Mouse (Mus musculus) heart, embryonic 15.5 days (tissue): ENCODE results near the gene Rmi1. TPM values are rescaled to one million over a fixed set of nuclear protein-coding genes. Genes with fewer than 3 reads are reported as not detected.
"Not testable (repeated sequence)": the region's sequence is repeated elsewhere in the genome, so short reads cannot be mapped to it uniquely, and the experiment has no call there.

Source experiments
- ATAC-seq: fragments of 200-750 bp; cut with Nextera tagmentation; replicated peaks from 2 replicates; pipeline ENCODE4 v1.8.0; 2017; ENCODE audit warnings: low read depth, moderate TSS enrichment; ENCODE audit not compliant: insufficient number of reproducible peaks, insufficient read depth, low FRiP score
- H3K27ac ChIP-seq: fragments of 300-500 bp; sonication (generic); 2 replicates; pipeline ENCODE4 v1.5.1; 2015; ENCODE audit warnings: mild to moderate bottlenecking, inconsistent platforms
- H3K27me3 ChIP-seq: fragments of 300-500 bp; sonication (generic); 2 replicates; pipeline ENCODE4 v1.6.1; 2015; ENCODE audit warnings: inconsistent platforms
- H3K36me3 ChIP-seq: fragments of 300-500 bp; sonication (generic); 2 replicates; pipeline ENCODE4 v1.6.1; 2015; ENCODE audit warnings: mild to moderate bottlenecking, inconsistent platforms
- H3K4me1 ChIP-seq: fragments of 300-500 bp; sonication (generic); replicated peaks from 2 replicates; pipeline ENCODE4 v1.6.1; 2015; ENCODE audit warnings: inconsistent platforms
- H3K4me2 ChIP-seq: fragments of 300-500 bp; sonication (generic); 2 replicates; pipeline ENCODE4 v1.6.1; 2015; ENCODE audit warnings: inconsistent platforms, mild to moderate bottlenecking, moderate library complexity
- H3K4me3 ChIP-seq: fragments of 300-500 bp; sonication (generic); 2 replicates; pipeline ENCODE4 v1.5.1; 2015; ENCODE audit warnings: mild to moderate bottlenecking, inconsistent platforms
- H3K9ac ChIP-seq: fragments of 300-500 bp; sonication (generic); 2 replicates; pipeline ENCODE4 v1.6.1; 2015; ENCODE audit warnings: mild to moderate bottlenecking, inconsistent platforms
- H3K9me3 ChIP-seq: fragments of 300-500 bp; sonication (generic); replicated peaks from 2 replicates; pipeline ENCODE4 v1.6.1; 2016; ENCODE audit warnings: inconsistent platforms
- WGBS: fragments of 180-500 bp; shearing (Covaris S2); methylation state at CpG from one replicate; pipeline ENCODE4 v1.1.7; 2015; ENCODE audit warnings: mixed read lengths; 5-methylcytosine and 5-hydroxymethylcytosine counted together
- polyA plus RNA-seq: library from polyadenylated mRNA; unstranded; fragments of >200 nt; fragmentation: Nextera tagmentation; extraction: Ambion mirVana; gene quantifications from 2 replicates; pipeline ENCODE4 v1.2.1, GENCODE M21; 2015

Gene Rmi1
- polyA plus RNA-seq, result 18.5 and 19.2 TPM in 2 replicates

DNA sequence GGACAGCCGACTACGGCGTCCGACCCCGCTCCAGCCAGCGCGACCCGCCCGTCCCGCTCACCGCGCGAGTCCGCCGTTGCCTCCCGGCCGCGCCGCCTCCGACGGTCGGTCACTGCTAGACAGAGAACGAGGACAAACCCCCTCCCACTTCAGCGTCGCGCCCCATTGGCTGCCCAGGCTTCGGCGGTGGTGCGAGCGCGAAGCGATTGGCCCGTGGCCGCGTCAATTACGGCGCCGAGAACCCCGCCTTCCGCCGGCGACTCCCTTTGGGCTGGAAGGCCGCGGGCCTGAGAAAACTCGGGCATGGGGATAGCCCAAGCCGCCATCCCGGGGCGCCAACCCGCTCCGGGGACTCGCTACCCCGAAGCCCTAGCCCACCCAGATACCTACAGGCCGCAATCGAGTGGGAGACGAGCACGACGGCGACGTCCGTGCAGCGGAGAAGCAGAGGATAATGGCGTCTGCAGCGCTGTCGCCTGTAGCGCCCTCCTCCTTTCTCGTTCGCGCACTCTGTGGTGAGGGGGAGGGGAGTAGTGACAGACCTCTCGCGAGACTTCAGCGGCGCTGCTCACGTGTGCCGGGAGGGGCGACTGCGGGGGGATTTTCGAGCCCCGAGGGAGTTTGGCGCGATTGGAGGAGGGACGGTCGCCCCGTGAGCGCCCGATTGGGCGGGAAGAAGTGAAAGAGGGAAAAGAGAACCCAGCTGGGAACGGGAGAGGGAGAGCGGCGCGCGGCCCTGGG lies at the start of gene Rmi1:
Gene Rmi1, plus strand, starts transcription at position 246 of the 741 bp plus-strand sequence.
- H3K4me1 ChIP-seq, result peaks cover 8% of the 10 kb centered on the region
- H3K27ac ChIP-seq, result peak within 1 kb of the TSS; percentile 100
- no peaks in the 10 kb centered on the region for H3K27me3 ChIP-seq
- peaks cover 17% of the 10 kb centered on the region for H3K36me3 ChIP-seq
- under 1% methylated on average over 91 of the region's 91 CpGs for WGBS
- H3K4me2 ChIP-seq, result peak within 1 kb of the TSS; percentile 74
- ATAC-seq, result peak; percentile 91
- H3K9me3 ChIP-seq, result no peaks in the 10 kb centered on the region
- H3K9ac ChIP-seq, result peak within 1 kb of the TSS; percentile 100
- peak within 1 kb of the TSS; percentile 100 for H3K4me3 ChIP-seq

DNA sequence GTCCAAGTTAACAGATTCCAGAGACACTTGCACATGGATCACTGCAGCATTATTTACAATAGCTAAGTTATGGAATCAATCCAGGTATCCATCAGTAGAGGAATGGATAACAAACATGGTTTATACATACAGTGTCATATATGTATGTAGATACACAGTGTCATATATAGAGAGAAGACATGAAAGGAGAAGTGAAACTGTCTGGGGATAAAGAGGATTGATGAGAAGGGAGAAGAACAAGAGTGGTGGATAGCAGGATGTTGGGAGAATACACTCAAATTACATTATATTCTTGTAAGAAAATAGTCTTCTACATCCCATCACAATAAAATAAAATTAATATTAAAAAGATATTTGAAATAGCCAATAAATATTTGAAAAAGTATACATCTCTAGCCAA lies 49.1 kb upstream of the Rmi1 start:
- no peaks in the 10 kb centered on the region for H3K9me3 ChIP-seq
- H3K4me3 ChIP-seq, result no peak overlapping the region
- H3K4me1 ChIP-seq, result no peaks in the 10 kb centered on the region
- no peaks in the 10 kb centered on the region for H3K36me3 ChIP-seq
- no peak overlapping the region for H3K9ac ChIP-seq
- no peak for ATAC-seq
- H3K27ac ChIP-seq, result no peak overlapping the region
- H3K4me2 ChIP-seq, result no peak overlapping the region
- H3K27me3 ChIP-seq, result no peaks in the 10 kb centered on the region; the same call in 1 of the 2 replicates

- Histone ChIP-seq H3K9ac (peak within 1 kb of the TSS; percentile 72), H3K36me3 (no peaks in the 10 kb centered on the region), H3K4me2 (peak within 1 kb of the TSS; percentile 99), H3K27ac (0 out of 2 replicates have a peak within 1 kb of the TSS, but pooled peaks have one; percentile 13), H3K4me3 (peak within 1 kb of the TSS; percentile 78), H3K27me3 (no peaks in the 10 kb centered on the region; the same call in 1 of the 2 replicates), H3K4me1 (peaks cover 8% of the 10 kb centered on the region), H3K9me3 (no peaks in the 10 kb centered on the region)
- WGBS, result under 1% methylated on average over 82 of the region's 85 CpGs
- ATAC-seq, result peak; percentile 98
These were observed 43.3 kb upstream of the Rmi1 start, which contains the start of gene Kif27 for GRCm38 (mm10) chr13:58358629-58359303. TSS of gene Kif27 (minus strand) at chr13:58359122.

DNA sequence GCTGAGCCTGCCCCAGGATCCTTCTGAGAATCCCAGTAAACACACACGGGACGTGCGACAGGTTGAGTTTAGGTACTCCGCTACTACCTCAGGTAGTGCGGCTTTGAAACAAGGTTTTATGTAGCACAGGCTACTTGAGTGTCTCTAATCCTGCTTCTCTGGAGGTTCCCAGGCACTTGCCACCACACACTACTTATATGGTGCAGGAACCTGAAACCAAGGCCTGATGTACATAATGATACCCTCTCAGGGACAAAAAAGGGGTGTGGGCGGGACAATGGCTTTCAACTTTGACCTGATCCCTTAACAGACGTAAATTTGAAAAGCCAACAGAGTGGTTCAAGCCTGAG lies 42.8 kb upstream of the Rmi1 start:
- Histone ChIP-seq H3K9me3 (no peaks in the 10 kb centered on the region), H3K27me3 (no peaks in the 10 kb centered on the region; the same call in 1 of the 2 replicates), H3K4me1 (peaks cover 8% of the 10 kb centered on the region), H3K36me3 (no peaks in the 10 kb centered on the region), H3K27ac (0 out of 2 replicates have a peak overlapping the region, but pooled peaks have one; percentile 13), H3K9ac (peak overlapping the region; percentile 36; the same call in 1 of the 2 replicates), H3K4me2 (peak overlapping the region; percentile 99), H3K4me3 (peak overlapping the region; percentile 78)
- WGBS, result 6% methylated on average over 7 of the region's 7 CpGs
- ATAC-seq, result peak; percentile 40

- no peak for ATAC-seq
- no peaks in the 10 kb centered on the region for H3K4me1 ChIP-seq
- H3K27ac ChIP-seq, result no peak overlapping the region
- no peaks in the 10 kb centered on the region for H3K9me3 ChIP-seq
- no peaks in the 10 kb centered on the region for H3K27me3 ChIP-seq
- no peak overlapping the region for H3K4me3 ChIP-seq
- H3K36me3 ChIP-seq, result no peaks in the 10 kb centered on the region
- WGBS, result 73% methylated on average over 8 of the region's 8 CpGs
- H3K4me2 ChIP-seq, result no peak overlapping the region
- no peak overlapping the region for H3K9ac ChIP-seq
These were observed 37.5 kb upstream of the Rmi1 start for GRCm38 (mm10) chr13:58364353-58365175.

DNA sequence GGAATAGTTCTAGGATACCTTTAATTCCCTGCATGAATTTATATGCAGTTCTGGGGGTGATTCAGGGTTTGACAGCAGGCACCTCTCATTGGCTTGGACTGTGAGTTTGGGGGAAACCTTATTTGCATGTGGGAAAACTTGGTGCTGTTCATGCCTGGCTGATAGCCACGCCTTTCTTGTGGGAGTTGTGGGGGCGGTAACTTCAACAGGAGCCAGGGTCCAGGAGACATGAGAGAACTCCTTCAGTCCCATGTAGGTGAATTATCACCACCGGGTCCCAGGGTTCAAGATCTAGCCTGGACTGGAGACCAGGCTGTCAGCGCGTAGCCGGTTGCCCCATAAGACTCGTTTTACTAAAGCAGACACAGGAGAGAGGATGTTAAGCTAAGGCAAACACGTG lies 36.9 kb upstream of the Rmi1 start:
- H3K9ac ChIP-seq, H3K36me3 ChIP-seq, H3K27ac ChIP-seq, ATAC-seq, H3K27me3 ChIP-seq, H3K4me2 ChIP-seq, H3K9me3 ChIP-seq, H3K4me3 ChIP-seq, H3K4me1 ChIP-seq: not testable (repeated sequence)
- WGBS, result 76% methylated on average over 8 of the region's 8 CpGs

DNA sequence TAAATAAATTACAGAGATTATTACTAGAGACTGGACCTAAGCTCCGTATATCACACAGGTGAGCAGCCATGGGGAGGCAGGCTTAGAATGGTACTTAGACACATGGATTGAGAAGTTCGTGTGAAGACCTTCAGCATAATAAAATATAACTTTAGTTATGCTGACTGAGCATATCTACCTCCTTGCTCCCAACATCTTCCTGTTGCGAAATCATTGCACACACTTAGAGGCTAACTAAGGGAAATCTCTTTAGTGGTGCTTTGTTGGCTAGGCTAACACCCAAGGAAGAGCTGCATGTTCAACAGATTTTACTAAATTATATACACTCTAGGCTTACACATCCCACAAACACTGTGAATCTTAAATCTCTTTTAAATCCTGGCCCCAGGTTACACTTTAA lies 35.7 kb upstream of the Rmi1 start:
- Histone ChIP-seq H3K9ac (no peak overlapping the region), H3K4me3 (no peak overlapping the region), H3K36me3 (no peaks in the 10 kb centered on the region), H3K9me3 (no peaks in the 10 kb centered on the region), H3K27me3 (no peaks in the 10 kb centered on the region), H3K4me1 (no peaks in the 10 kb centered on the region), H3K27ac (no peak overlapping the region), H3K4me2 (no peak overlapping the region)
- no peak for ATAC-seq
- WGBS, result 90% methylated on average over 3 of the region's 3 CpGs

- no peak for ATAC-seq
- Histone ChIP-seq H3K4me1 (no peaks in the 10 kb centered on the region), H3K36me3 (no peaks in the 10 kb centered on the region), H3K9me3 (no peaks in the 10 kb centered on the region), H3K9ac (no peak overlapping the region), H3K27me3 (no peaks in the 10 kb centered on the region), H3K27ac (no peak overlapping the region), H3K4me3 (no peak overlapping the region), H3K4me2 (no peak overlapping the region)
- WGBS, result 63% methylated on average over 1 of the region's 1 CpGs
These were observed 34.4 kb upstream of the Rmi1 start for GRCm38 (mm10) chr13:58367641-58368040.

DNA sequence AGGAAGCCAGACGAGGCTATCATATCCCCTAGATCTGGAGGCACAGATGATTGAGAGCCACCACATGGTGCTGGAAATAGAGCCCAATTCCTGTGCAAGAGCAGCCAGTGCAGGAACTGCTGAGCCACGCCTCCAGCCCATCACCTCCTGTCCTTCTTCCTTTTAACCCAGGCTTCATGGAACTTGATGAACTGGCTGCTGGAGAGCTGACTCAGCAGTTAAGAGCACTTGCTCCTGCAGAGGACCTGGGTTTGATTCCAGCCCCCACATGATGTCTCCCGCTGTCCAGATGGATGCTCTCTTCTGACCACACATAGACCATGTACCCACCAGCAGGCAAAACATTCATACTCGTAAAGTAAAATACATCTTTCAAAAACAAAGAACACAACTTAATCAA lies 33.2 kb upstream of the Rmi1 start:
- no peaks in the 10 kb centered on the region for H3K4me1 ChIP-seq
- no peak overlapping the region for H3K9ac ChIP-seq
- no peak for ATAC-seq
- no peaks in the 10 kb centered on the region for H3K27me3 ChIP-seq
- no peaks in the 10 kb centered on the region for H3K9me3 ChIP-seq
- WGBS, result 56% methylated on average over 4 of the region's 4 CpGs
- H3K27ac ChIP-seq, result no peak overlapping the region
- no peak overlapping the region for H3K4me2 ChIP-seq
- H3K4me3 ChIP-seq, result no peak overlapping the region
- no peaks in the 10 kb centered on the region for H3K36me3 ChIP-seq

GRCm38 (mm10) chr13:58372278-58373152 lies 29.5 kb upstream of the Rmi1 start:
- WGBS, result 73% methylated on average over 5 of the region's 5 CpGs
- Histone ChIP-seq H3K36me3 (no peaks in the 10 kb centered on the region), H3K27me3 (no peaks in the 10 kb centered on the region), H3K4me3 (no peak overlapping the region), H3K27ac (no peak overlapping the region), H3K9me3 (no peaks in the 10 kb centered on the region), H3K9ac (no peak overlapping the region), H3K4me2 (no peak overlapping the region), H3K4me1 (no peaks in the 10 kb centered on the region)
- ATAC-seq, result no peak
